In genomic region chr6:83795492-83795900, GRCm38 (mm10) we compare ENCODE assay signal across 9 mouse cellular contexts. TPM values are rescaled to one million over a fixed set of nuclear protein-coding genes. Genes with fewer than 3 reads are reported as not detected.
A peak's percentile ranks its signal among the peaks of the same experiment; 100 is the strongest.
DNase-seq lines count a peak whose midpoint lies in the region; ATAC-seq lines count a peak whose summit lies in the region.
"Had no signal": no experiment of that assay in that cellular context is flagged by ENCODE, and none has a peak within 500 bp of the region (broad histone marks: within the 10 kb centered on the region; RNA-seq: fewer than 3 reads in every experiment).

No protein-coding gene starts in this region.

- H3K4me1 ChIP-seq in hindbrain, embryonic 14.5 days (replicated peaks; ENCODE audit: control insufficient read depth, insufficient read depth, low read length) = peaks cover 15% of the 10 kb centered on the region
- 0 out of 2 replicates have a peak, but pooled peaks cover 3% of the 10 kb centered on the region for H3K4me1 ChIP-seq in limb, embryonic 11.5 days (ENCODE audit: control insufficient read depth, insufficient read depth, low read length)
- peaks cover 15% of the 10 kb centered on the region for H3K4me1 ChIP-seq in midbrain, embryonic 10.5 days

- H3K4me2 ChIP-seq in hindbrain, embryonic 14.5 days (replicated peaks) = peak overlapping the region; percentile 82
- H3K4me2 ChIP-seq in limb, embryonic 11.5 days (ENCODE audit: low read depth, severe bottlenecking) = peak overlapping the region; percentile 89

- DNase-seq in thymus, postnatal 0 days (ENCODE audit: low spot score) = peak; percentile 12
- no peak for DNase-seq in thymus, postnatal 36 days
- peak; percentile 32 for DNase-seq in embryo, embryonic 11 days
- peak; percentile 56 for DNase-seq in hindbrain, embryonic 14.5 days (ENCODE audit: low spot score)
- DNase-seq in limb, embryonic 11.5 days (ENCODE audit: low spot score) = no peak
- no peak for DNase-seq in midbrain, embryonic 10.5 days (ENCODE audit: low spot score)
- DNase-seq in Muller cell, postnatal 12 days (ENCODE audit: inconsistent ontology term) = no peak

- no peaks in the 10 kb centered on the region for H3K9me3 ChIP-seq in hindbrain, embryonic 14.5 days (ENCODE audit: control insufficient read depth, low read length)
- no peaks in the 10 kb centered on the region for H3K9me3 ChIP-seq in limb, embryonic 11.5 days (ENCODE audit: control insufficient read depth, low read length)
- no peaks in the 10 kb centered on the region for H3K9me3 ChIP-seq in midbrain, embryonic 10.5 days (replicated peaks)

- 12% methylated on average over 13 of the region's 13 CpGs for WGBS in hindbrain, embryonic 14.5 days
- 17% methylated on average over 13 of the region's 13 CpGs for WGBS in limb, embryonic 11.5 days
- 15% methylated on average over 13 of the region's 13 CpGs for WGBS in midbrain, embryonic 10.5 days

- peak overlapping the region; percentile 80 for H3K4me3 ChIP-seq in hindbrain, embryonic 14.5 days (replicated peaks; ENCODE audit: low read length)
- peak overlapping the region; percentile 63 for H3K4me3 ChIP-seq in limb, embryonic 11.5 days (ENCODE audit: low read depth, low read length)
- peak overlapping the region; percentile 70 for H3K4me3 ChIP-seq in midbrain, embryonic 10.5 days

- H3K36me3 ChIP-seq in hindbrain, embryonic 14.5 days (replicated peaks; ENCODE audit: control insufficient read depth, insufficient read depth) = peaks cover 23% of the 10 kb centered on the region
- no peaks in the 10 kb centered on the region for H3K36me3 ChIP-seq in limb, embryonic 11.5 days (ENCODE audit: control insufficient read depth, insufficient read depth, low read length)
- peaks cover 8% of the 10 kb centered on the region for H3K36me3 ChIP-seq in midbrain, embryonic 10.5 days

- ATAC-seq in hindbrain, embryonic 14.5 days (ENCODE audit: low FRiP score) = no peak; the same call in 1 of the 2 replicates
- ATAC-seq in limb, embryonic 11.5 days (ENCODE audit: insufficient number of reproducible peaks, low FRiP score, low TSS enrichment, low read depth) = no peak
- ATAC-seq in erythroid progenitor cell, adult 5-6 weeks (replicated peaks; ENCODE audit: low FRiP score, poor library complexity, severe bottlenecking) = no peak

- no peaks in the 10 kb centered on the region for H3K27me3 ChIP-seq in hindbrain, embryonic 14.5 days (ENCODE audit: control insufficient read depth, insufficient read depth, low read length)
- no peaks in the 10 kb centered on the region for H3K27me3 ChIP-seq in limb, embryonic 11.5 days (ENCODE audit: control insufficient read depth, insufficient read depth, low read length)
- H3K27me3 ChIP-seq in midbrain, embryonic 10.5 days (ENCODE audit: low read depth, poor library complexity, severe bottlenecking) = peaks cover 4% of the 10 kb centered on the region

- peak overlapping the region; percentile 92 for H3K9ac ChIP-seq in hindbrain, embryonic 14.5 days
- H3K9ac ChIP-seq in limb, embryonic 11.5 days (ENCODE audit: low read length) = peak overlapping the region; percentile 50

- peak overlapping the region; percentile 97 for H3K27ac ChIP-seq in hindbrain, embryonic 14.5 days
- H3K27ac ChIP-seq in limb, embryonic 11.5 days (replicated peaks; ENCODE audit: low read depth, low read length) = peak overlapping the region; percentile 78; the same call in 1 of the 2 replicates
- H3K27ac ChIP-seq in midbrain, embryonic 10.5 days (replicated peaks) = peak overlapping the region; percentile 94

RNA-seq across cellular contexts. Expression of gene Nagk, which starts 0.7 kb away (rescaled TPM):
- polyA plus RNA-seq in thymus, postnatal 0 days (2015; fragmentation: Nextera tagmentation; extraction: Ambion mirVana) = 42.1 and 43.5 TPM in 2 replicates
- polyA plus RNA-seq in hindbrain, embryonic 14.5 days (2014; fragmentation: Nextera tagmentation; extraction: Ambion mirVana) = 89.7 and 98.1 TPM in 2 replicates
- polyA plus RNA-seq in limb, embryonic 11.5 days (2014; fragmentation: Nextera tagmentation; extraction: Ambion mirVana) = 23.6 and 25.8 TPM in 2 replicates
- polyA plus RNA-seq in midbrain, embryonic 10.5 days (2016; fragmentation: Nextera tagmentation; extraction: Ambion mirVana) = 26.1 and 35.2 TPM in 2 replicates
- 4.3 and 5.0 TPM in 2 replicates for total RNA-seq in erythroid progenitor cell, adult 5-6 weeks (2015; ENCODE audit: low replicate concordance)
- 3.6 and 4.1 TPM in 2 replicates for total RNA-seq in erythroid progenitor cell, adult 5-6 weeks (2017; ENCODE audit: low replicate concordance)

RNA-seq across cellular contexts. Expression of gene Tex261, which starts 19.9 kb away (rescaled TPM):
- 121 and 127 TPM in 2 replicates for polyA plus RNA-seq in thymus, postnatal 0 days (2015; fragmentation: Nextera tagmentation; extraction: Ambion mirVana)
- 49.2 and 58.4 TPM in 2 replicates for polyA plus RNA-seq in hindbrain, embryonic 14.5 days (2014; fragmentation: Nextera tagmentation; extraction: Ambion mirVana)
- 62.2 and 63.8 TPM in 2 replicates for polyA plus RNA-seq in limb, embryonic 11.5 days (2014; fragmentation: Nextera tagmentation; extraction: Ambion mirVana)
- polyA plus RNA-seq in midbrain, embryonic 10.5 days (2016; fragmentation: Nextera tagmentation; extraction: Ambion mirVana) = 81.6 and 81.7 TPM in 2 replicates
- total RNA-seq in erythroid progenitor cell, adult 5-6 weeks (2015; ENCODE audit: low replicate concordance) = 18.9 and 21.3 TPM in 2 replicates
- total RNA-seq in erythroid progenitor cell, adult 5-6 weeks (2017; ENCODE audit: low replicate concordance) = 13.2 and 15.1 TPM in 2 replicates

RNA-seq across cellular contexts. Expression of gene Ankrd53, which starts 33.1 kb away (rescaled TPM):
- polyA plus RNA-seq in thymus, postnatal 0 days (2015; fragmentation: Nextera tagmentation; extraction: Ambion mirVana) = 0.10 TPM in 1 of 2 replicates, not detected in the other
- not detected in 2 replicates for polyA plus RNA-seq in hindbrain, embryonic 14.5 days (2014; fragmentation: Nextera tagmentation; extraction: Ambion mirVana)
- polyA plus RNA-seq in limb, embryonic 11.5 days (2014; fragmentation: Nextera tagmentation; extraction: Ambion mirVana) = 0.16 TPM in 1 of 2 replicates, not detected in the other
- polyA plus RNA-seq in midbrain, embryonic 10.5 days (2016; fragmentation: Nextera tagmentation; extraction: Ambion mirVana) = 0.24 TPM in 1 of 2 replicates, not detected in the other
- total RNA-seq in erythroid progenitor cell, adult 5-6 weeks (2015; ENCODE audit: low replicate concordance) = not detected in 2 replicates
- not detected in 2 replicates for total RNA-seq in erythroid progenitor cell, adult 5-6 weeks (2017; ENCODE audit: low replicate concordance)
- total RNA-seq: hematopoietic stem cell, adult 5-6 weeks had no signal

RNA-seq across cellular contexts. Expression of gene Paip2b, which starts 36.0 kb away (rescaled TPM):
- 14.5 and 15.2 TPM in 2 replicates for polyA plus RNA-seq in thymus, postnatal 0 days (2015; fragmentation: Nextera tagmentation; extraction: Ambion mirVana)
- 22.1 and 28.3 TPM in 2 replicates for polyA plus RNA-seq in hindbrain, embryonic 14.5 days (2014; fragmentation: Nextera tagmentation; extraction: Ambion mirVana)
- 18.5 and 24.1 TPM in 2 replicates for polyA plus RNA-seq in limb, embryonic 11.5 days (2014; fragmentation: Nextera tagmentation; extraction: Ambion mirVana)
- 18.6 and 20.5 TPM in 2 replicates for polyA plus RNA-seq in midbrain, embryonic 10.5 days (2016; fragmentation: Nextera tagmentation; extraction: Ambion mirVana)
- 4.7 and 8.8 TPM in 2 replicates for total RNA-seq in erythroid progenitor cell, adult 5-6 weeks (2015; ENCODE audit: low replicate concordance)
- 5.7 and 7.2 TPM in 2 replicates for total RNA-seq in erythroid progenitor cell, adult 5-6 weeks (2017; ENCODE audit: low replicate concordance)

RNA-seq across cellular contexts. Expression of gene Atp6v1b1, which starts 52.7 kb away (rescaled TPM):
- 0.08 and 0.22 TPM in 2 replicates for polyA plus RNA-seq in thymus, postnatal 0 days (2015; fragmentation: Nextera tagmentation; extraction: Ambion mirVana)
- polyA plus RNA-seq in hindbrain, embryonic 14.5 days (2014; fragmentation: Nextera tagmentation; extraction: Ambion mirVana) = not detected in 2 replicates
- polyA plus RNA-seq in limb, embryonic 11.5 days (2014; fragmentation: Nextera tagmentation; extraction: Ambion mirVana) = 0.27 TPM in 1 of 2 replicates, not detected in the other
- not detected in 2 replicates for polyA plus RNA-seq in midbrain, embryonic 10.5 days (2016; fragmentation: Nextera tagmentation; extraction: Ambion mirVana)
- not detected in 2 replicates for total RNA-seq in erythroid progenitor cell, adult 5-6 weeks (2015; ENCODE audit: low replicate concordance)
- total RNA-seq in erythroid progenitor cell, adult 5-6 weeks (2017; ENCODE audit: low replicate concordance) = not detected in 2 replicates
- total RNA-seq: hematopoietic stem cell, adult 5-6 weeks had no signal

Comparison
In these comparisons a context has a peak if more than half of its experiments do, and no peak if none do; other contexts are left out.
1. DNase-seq: peak in thymus, postnatal 0 days (single experiment), embryo, embryonic 11 days (single experiment) and hindbrain, embryonic 14.5 days (single experiment); none in thymus, postnatal 36 days (0 of 2), limb, embryonic 11.5 days (single experiment), midbrain, embryonic 10.5 days (single experiment) and Muller cell, postnatal 12 days (single experiment).
2. Peak in every context shown above with its lines, with median percentiles within 50 percentile points of each other: H3K27ac ChIP-seq and H3K4me3 ChIP-seq.